Mouse (Mus musculus) heart, adult 8-10 months (tissue): ENCODE data around the gene Gcnt2. TPM values are rescaled to one million over a fixed set of nuclear protein-coding genes. Genes with fewer than 3 reads are reported as not detected.
"Not testable (repeated sequence)": the region's sequence is repeated elsewhere in the genome, so short reads cannot be mapped to it uniquely, and the experiment has no call there.

ENCODE experiments used
- DNase-seq: peaks from one replicate; pipeline ENCODE4 v3.0.0; 2022; ENCODE audit warnings: low spot score
- microRNA-seq: library from miRNA; unstranded; fragments of <30 nt; microRNA quantifications from one replicate; pipeline ENCODE4 v1.2.0, GENCODE M21; 2022
- total RNA-seq, 4 experiments: library from RNA; stranded (reverse); gene quantifications; 2 replicates each; pipeline ENCODE4 v1.2.4; 2022

Gene Gcnt2
- total RNA-seq, 4 experiments from 2014 or later = 6.2 to 9.7 (median 7.1) TPM

DNA sequence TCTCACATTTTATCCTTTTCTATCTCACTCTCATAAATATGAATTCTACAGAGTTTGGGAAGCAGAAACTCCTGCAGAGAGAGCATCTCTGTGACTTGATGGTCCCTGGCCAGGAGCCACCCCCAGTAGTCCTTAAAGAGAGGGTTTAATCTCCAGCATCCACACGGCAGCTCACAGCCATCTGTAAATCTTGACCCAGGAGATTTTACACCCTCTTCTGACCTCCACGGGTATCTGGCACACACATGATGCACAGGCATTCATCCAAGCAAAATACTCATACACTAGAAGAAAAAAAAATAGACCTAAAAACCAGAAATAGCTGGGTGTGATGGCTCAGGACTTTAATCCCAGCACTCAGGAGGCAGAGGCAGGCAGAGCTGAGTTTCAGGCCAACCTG lies 128.9 kb downstream of the Gcnt2 start:
- DNase-seq = no peak

DNA sequence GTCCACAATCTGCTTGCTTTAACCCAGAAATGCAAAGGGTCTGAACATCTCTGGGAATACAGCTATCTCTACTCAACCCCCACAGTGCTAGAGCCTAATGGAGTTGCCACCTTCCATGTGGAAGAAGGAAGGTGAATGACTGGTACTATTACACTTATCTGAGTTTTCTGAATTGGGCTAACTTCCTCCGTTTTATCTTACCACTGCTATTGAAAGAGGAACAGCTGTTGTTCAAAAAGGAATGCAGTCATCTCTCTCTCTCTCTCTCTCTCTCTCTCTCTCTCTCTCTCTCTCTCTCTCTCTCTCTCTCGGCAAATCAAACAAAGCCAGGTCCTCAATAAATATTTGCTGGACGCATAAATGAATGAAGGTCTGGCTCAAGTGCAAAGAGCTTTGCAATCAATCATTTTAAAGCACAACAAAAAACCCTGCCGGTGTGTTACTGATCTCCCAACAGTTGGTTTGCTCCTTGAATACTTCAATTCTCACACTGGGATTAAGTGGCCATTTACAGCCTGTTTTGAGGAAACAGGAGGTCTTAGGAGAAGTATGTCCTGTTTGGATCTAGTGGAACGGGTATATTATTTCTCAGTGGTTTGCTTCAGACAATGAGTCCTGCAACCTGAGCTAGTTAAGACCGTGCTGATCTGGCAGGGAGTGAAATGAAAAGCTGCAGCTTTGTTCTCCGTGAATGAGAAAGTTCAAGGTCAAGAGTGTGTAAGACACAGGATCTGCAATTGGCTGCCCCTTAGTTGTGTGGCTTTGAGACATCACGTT lies 135.1 kb downstream of the Gcnt2 start:
- no peak for DNase-seq

DNA sequence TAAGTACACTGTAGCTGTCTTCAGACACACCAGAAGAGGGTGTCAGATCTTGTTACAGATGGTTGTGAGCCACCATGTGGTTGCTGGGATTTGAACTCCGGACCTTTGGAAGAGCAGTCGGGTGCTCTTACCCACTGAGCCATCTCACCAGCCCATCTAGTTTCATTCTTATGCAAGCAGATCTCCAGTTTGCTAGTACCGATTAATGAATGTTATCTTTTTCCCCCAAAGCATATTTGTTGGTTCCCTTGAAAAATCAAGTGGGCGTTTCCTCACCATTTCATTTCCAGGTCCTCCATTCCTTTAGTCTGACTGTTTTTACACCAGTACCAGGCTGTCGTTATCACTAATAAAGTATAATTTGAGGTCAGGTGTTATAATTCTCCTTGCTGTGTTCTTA lies 139.0 kb downstream of the Gcnt2 start:
- DNase-seq = not testable (repeated sequence)

GRCm38 (mm10) chr13:41000140-41000925 lies 140.8 kb downstream of the Gcnt2 start:
- peak; percentile 18 for DNase-seq

DNA sequence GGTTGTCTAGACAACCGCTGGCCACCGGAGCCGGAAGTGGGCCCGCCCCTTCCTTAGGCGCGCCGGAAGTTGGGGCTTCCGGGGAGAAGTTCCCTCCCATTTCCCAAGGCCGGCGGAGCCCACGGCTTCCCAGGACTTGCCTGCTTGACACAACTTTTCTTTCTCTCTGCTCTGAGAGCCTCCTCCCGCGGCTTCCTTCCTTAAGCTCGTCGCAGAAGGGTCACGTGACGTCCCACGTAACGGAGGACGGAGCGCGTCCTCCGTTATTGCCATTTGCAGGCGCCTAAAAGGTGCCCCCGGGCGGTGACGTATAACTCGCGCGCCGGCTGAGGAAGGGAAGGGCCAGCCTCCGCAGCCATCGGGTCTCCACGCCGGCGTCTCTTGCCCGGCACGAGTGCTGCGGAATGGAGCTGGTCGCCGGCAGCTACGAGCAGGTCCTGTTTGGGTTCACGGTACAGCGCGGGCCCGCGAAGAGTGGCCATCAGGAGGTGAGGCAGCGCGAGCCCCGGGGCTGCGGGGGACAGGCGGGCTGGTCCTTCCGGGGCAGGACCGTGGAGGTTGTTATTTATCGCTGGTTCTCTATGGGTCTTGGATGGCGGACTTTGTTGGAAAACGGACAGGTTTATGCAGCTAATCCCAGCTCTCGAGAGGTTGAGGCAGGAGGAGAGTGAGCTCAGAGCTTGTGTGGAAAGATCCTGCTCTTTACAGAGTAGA lies 141.5 kb downstream of the Gcnt2 start, which contains the start of gene Pak1ip1:
Pak1ip1 (plus strand) TSS at position 98 of the 714 bp plus-strand sequence.
- DNase-seq = peak; percentile 93

- DNase-seq = no peak
These were observed 142.4 kb downstream of the Gcnt2 start for GRCm38 (mm10) chr13:41002001-41002400.

DNA sequence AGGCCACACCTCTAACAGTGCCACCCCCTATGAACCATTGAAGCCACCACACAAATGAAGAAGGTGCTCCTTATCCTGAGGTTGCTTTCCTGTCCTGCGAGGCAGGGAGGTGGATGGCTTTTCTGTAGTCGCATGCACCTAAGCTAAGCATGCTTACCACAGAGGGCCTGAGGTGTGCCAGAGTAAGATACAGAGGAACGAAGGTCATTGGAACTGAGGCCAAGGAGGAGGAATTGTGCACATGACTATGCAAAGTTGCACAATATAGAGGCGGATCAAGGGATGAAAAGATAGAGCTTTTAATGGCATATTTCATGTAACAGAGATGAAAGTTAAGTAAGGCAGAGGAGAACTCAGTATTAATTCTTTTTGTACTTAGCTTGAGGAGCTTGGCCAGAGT lies 146.7 kb downstream of the Gcnt2 start:
- no peak for DNase-seq

DNA sequence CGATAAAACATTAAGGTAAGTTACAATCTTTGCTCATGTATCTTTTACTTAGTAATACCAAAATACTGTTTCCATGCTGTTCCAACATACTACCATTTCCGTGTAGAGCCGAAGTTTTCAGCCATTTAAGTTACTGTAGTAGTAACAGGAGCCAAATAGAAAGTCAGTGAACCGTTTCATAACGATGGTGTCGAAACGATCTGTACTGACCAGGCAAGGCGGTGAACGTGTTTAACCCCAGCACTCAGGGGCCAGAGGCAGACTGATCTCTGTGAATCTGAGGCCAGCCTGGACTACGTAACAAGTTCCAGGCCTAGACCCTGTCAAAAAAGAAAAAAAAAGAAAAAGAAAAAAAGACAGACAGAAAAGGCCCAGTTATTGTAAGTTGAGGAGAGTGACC lies 148.7 kb downstream of the Gcnt2 start:
- no peak for DNase-seq

- DNase-seq = no peak
These were observed 149.4 kb downstream of the Gcnt2 start for GRCm38 (mm10) chr13:41008946-41009345.

Small RNA genes within 50 kb of the gene (microRNA-seq; reads per million reads assigned to microRNA genes)
- gene Mir5124a = not detected

Other genes with a start within 250 kb of the Gcnt2 start
- under 1 TPM in 3 of 4 experiments, not detected in 1; 0.09 to 0.19 (median 0.16) TPM for gene Tfap2a, start 121.4 kb upstream of the Gcnt2 start, total RNA-seq
- gene Pak1ip1, start 141.3 kb downstream of the Gcnt2 start, total RNA-seq = 10 to 100 TPM; 22.1 to 25.4 (median 23.3) TPM
- gene Tmem14c, start 156.5 kb downstream of the Gcnt2 start, total RNA-seq = 100 to 1,000 TPM; 150 to 170 (median 160) TPM
- gene Mak, start 220.0 kb downstream of the Gcnt2 start, total RNA-seq = not detected